27 mouse cellular contexts compared by ENCODE assay signal in genomic region chr11:52338351-52338750, GRCm38 (mm10). TPM values are rescaled to one million over a fixed set of nuclear protein-coding genes. Genes with fewer than 3 reads are reported as not detected.
DNase-seq lines count a peak whose midpoint lies in the region; ATAC-seq lines count a peak whose summit lies in the region.
"Had no signal": no experiment of that assay in that cellular context is flagged by ENCODE, and none has a peak within 500 bp of the region (broad histone marks: within the 10 kb centered on the region; RNA-seq: fewer than 3 reads in every experiment).

No protein-coding gene starts in this region.

- H3K36me3 ChIP-seq in heart, embryonic 16.5 days (ENCODE audit: control insufficient read depth, insufficient read depth) = no peaks in the 10 kb centered on the region
- H3K36me3 ChIP-seq in heart, embryonic 11.5 days (ENCODE audit: control insufficient read depth, insufficient read depth, low read length) = no peaks in the 10 kb centered on the region
- no peaks in the 10 kb centered on the region for H3K36me3 ChIP-seq in megakaryocyte, embryonic 14.5 days (replicated peaks; ENCODE audit: low read length)
- H3K36me3 ChIP-seq: heart, embryonic 10.5 days; hindbrain, embryonic 12.5 days; intestine, embryonic 15.5 days; limb, embryonic 12.5 days; liver, embryonic 15.5 days; midbrain, embryonic 10.5 days; neural tube, embryonic 13.5 days; stomach, embryonic 15.5 days had no signal

- no peaks in the 10 kb centered on the region for H3K27me3 ChIP-seq in heart, embryonic 16.5 days (ENCODE audit: control insufficient read depth, insufficient read depth, low read length)
- no peaks in the 10 kb centered on the region for H3K27me3 ChIP-seq in heart, embryonic 11.5 days (ENCODE audit: control insufficient read depth, insufficient read depth, low read length)
- peaks cover 53% of the 10 kb centered on the region for H3K27me3 ChIP-seq in megakaryocyte, embryonic 14.5 days (replicated peaks)
- H3K27me3 ChIP-seq: CH12.LX; forebrain, embryonic 13.5 days; hindbrain, embryonic 12.5 days; intestine, embryonic 15.5 days; limb, embryonic 12.5 days; liver, embryonic 15.5 days; neural tube, embryonic 13.5 days; stomach, embryonic 15.5 days had no signal

- WGBS in heart, embryonic 16.5 days = 49% methylated on average over 3 of the region's 3 CpGs
- WGBS in heart, embryonic 11.5 days (ENCODE audit: insufficient replicate concordance) = 59% methylated on average over 3 of the region's 3 CpGs

- ATAC-seq in heart, embryonic 16.5 days (replicated peaks; ENCODE audit: extremely low read depth, insufficient read depth, low FRiP score) = no peak
- ATAC-seq in heart, embryonic 11.5 days (replicated peaks; ENCODE audit: insufficient number of reproducible peaks, low FRiP score, low TSS enrichment) = no peak
- ATAC-seq in megakaryocyte, adult 5-6 weeks (ENCODE audit: poor library complexity, severe bottlenecking) = no peak
- ATAC-seq: forebrain, embryonic 13.5 days; hindbrain, postnatal 0 days; intestine, embryonic 15.5 days had no signal

- DNase-seq in thymus, postnatal 25 days = peak; percentile 17
- DNase-seq in thymus, adult 18-20 months = no peak
- DNase-seq in ovary, postnatal 10 days (ENCODE audit: low spot score) = no peak
- DNase-seq: B cell, adult 2 months; cerebellum, adult 8-10 months; cerebellum, postnatal 25 days; gastrocnemius, postnatal 10 days; heart, adult 11 months; kidney, postnatal 36 days had no signal

- H3K9me3 ChIP-seq in heart, embryonic 16.5 days (replicated peaks; ENCODE audit: control insufficient read depth, low read length) = 0 out of 2 replicates have a peak, but pooled peaks cover 3% of the 10 kb centered on the region
- no peaks in the 10 kb centered on the region for H3K9me3 ChIP-seq in heart, embryonic 11.5 days (replicated peaks; ENCODE audit: control insufficient read depth, low read length)
- H3K9me3 ChIP-seq in megakaryocyte, embryonic 14.5 days = peaks cover 9% of the 10 kb centered on the region
- H3K9me3 ChIP-seq: forebrain, embryonic 13.5 days; heart, embryonic 10.5 days; hindbrain, embryonic 12.5 days; intestine, embryonic 15.5 days; liver, embryonic 15.5 days; midbrain, embryonic 10.5 days; neural tube, embryonic 13.5 days; stomach, embryonic 15.5 days had no signal

- 0 out of 2 replicates have a peak overlapping the region, but pooled peaks have one; percentile 3 for H3K27ac ChIP-seq in heart, embryonic 16.5 days (ENCODE audit: low read length)
- no peak overlapping the region for H3K27ac ChIP-seq in heart, embryonic 11.5 days (ENCODE audit: low read depth, low read length)
- H3K27ac ChIP-seq: forebrain, embryonic 13.5 days; heart, embryonic 10.5 days; hindbrain, embryonic 12.5 days; hindbrain, postnatal 0 days; intestine, embryonic 15.5 days; layer of hippocampus, adult 2 months; left cerebral cortex, adult 2 months; limb, embryonic 12.5 days; liver, embryonic 15.5 days; macrophage; midbrain, embryonic 10.5 days; neural tube, embryonic 13.5 days; stomach, embryonic 15.5 days had no signal

- H3K4me3 ChIP-seq in heart, embryonic 16.5 days (ENCODE audit: low read length) = no peak overlapping the region
- no peak overlapping the region for H3K4me3 ChIP-seq in heart, embryonic 11.5 days (ENCODE audit: low read depth, low read length)
- peak overlapping the region; percentile 64 for H3K4me3 ChIP-seq in megakaryocyte, embryonic 14.5 days (replicated peaks)
- H3K4me3 ChIP-seq: forebrain, embryonic 13.5 days; heart, embryonic 10.5 days; hindbrain, embryonic 12.5 days; intestine, embryonic 15.5 days; layer of hippocampus, adult 2 months; left cerebral cortex, adult 2 months; limb, embryonic 12.5 days; liver, embryonic 15.5 days; midbrain, embryonic 10.5 days; neural tube, embryonic 13.5 days; stomach, embryonic 15.5 days had no signal

- H3K4me1 ChIP-seq in heart, embryonic 16.5 days (ENCODE audit: control insufficient read depth, insufficient read depth, low read length) = peaks cover 4% of the 10 kb centered on the region; the same call in 1 of the 2 replicates
- H3K4me1 ChIP-seq in heart, embryonic 11.5 days (ENCODE audit: control insufficient read depth, insufficient read depth, low read length) = no peaks in the 10 kb centered on the region
- H3K4me1 ChIP-seq in megakaryocyte, embryonic 14.5 days = peaks cover 35% of the 10 kb centered on the region
- H3K4me1 ChIP-seq: hindbrain, embryonic 12.5 days; neural tube, embryonic 13.5 days had no signal

- no peak overlapping the region for H3K9ac ChIP-seq in heart, embryonic 16.5 days (ENCODE audit: low read length)
- no peak overlapping the region for H3K9ac ChIP-seq in heart, embryonic 11.5 days (ENCODE audit: low read depth, low read length)
- H3K9ac ChIP-seq: forebrain, embryonic 13.5 days; hindbrain, embryonic 12.5 days; intestine, embryonic 15.5 days; limb, embryonic 12.5 days; liver, embryonic 15.5 days; neural tube, embryonic 13.5 days; stomach, embryonic 15.5 days had no signal

- no peak overlapping the region for H3K4me2 ChIP-seq in heart, embryonic 16.5 days (ENCODE audit: low read depth, low read length)
- H3K4me2 ChIP-seq in heart, embryonic 11.5 days = no peak overlapping the region
- H3K4me2 ChIP-seq: forebrain, embryonic 13.5 days; hindbrain, embryonic 12.5 days; intestine, embryonic 15.5 days; limb, embryonic 12.5 days; liver, embryonic 15.5 days; neural tube, embryonic 13.5 days; stomach, embryonic 15.5 days had no signal

RNA-seq across cellular contexts. Expression of gene Vdac1, which starts 22.3 kb away (rescaled TPM):
- 541 and 624 TPM in 2 replicates for polyA plus RNA-seq in heart, embryonic 16.5 days (2015; fragmentation: Nextera tagmentation; extraction: Ambion mirVana)
- polyA plus RNA-seq in heart, embryonic 11.5 days (2014; fragmentation: Nextera tagmentation; extraction: Ambion mirVana) = 346 and 407 TPM in 2 replicates
- polyA plus RNA-seq in megakaryocyte, embryonic 14.5 days (2012; ENCODE audit: insufficient read depth, low replicate concordance) = 11.2 and 27.3 TPM in 2 replicates
- total RNA-seq in megakaryocyte, adult 5-6 weeks (2015) = 71.2 and 74.6 TPM in 2 replicates
- total RNA-seq in megakaryocyte, adult 5-6 weeks (2017) = 116 and 128 TPM in 2 replicates

RNA-seq across cellular contexts. Expression of gene Tcf7, which starts 55.5 kb away (rescaled TPM):
- 29.0 and 65.0 TPM in 2 replicates for polyA plus RNA-seq in heart, embryonic 16.5 days (2015; fragmentation: Nextera tagmentation; extraction: Ambion mirVana)
- polyA plus RNA-seq in heart, embryonic 11.5 days (2014; fragmentation: Nextera tagmentation; extraction: Ambion mirVana) = 5.3 and 5.5 TPM in 2 replicates
- polyA plus RNA-seq in megakaryocyte, embryonic 14.5 days (2012; ENCODE audit: insufficient read depth, low replicate concordance) = 0.38 TPM in 1 of 2 replicates, not detected in the other
- 6.9 and 9.4 TPM in 2 replicates for total RNA-seq in megakaryocyte, adult 5-6 weeks (2015)
- total RNA-seq in megakaryocyte, adult 5-6 weeks (2017) = 1.2 and 1.8 TPM in 2 replicates

RNA-seq across cellular contexts. Expression of gene 9530068E07Rik, which starts 57.9 kb away (rescaled TPM):
- 182 and 205 TPM in 2 replicates for polyA plus RNA-seq in heart, embryonic 16.5 days (2015; fragmentation: Nextera tagmentation; extraction: Ambion mirVana)
- 211 and 244 TPM in 2 replicates for polyA plus RNA-seq in heart, embryonic 11.5 days (2014; fragmentation: Nextera tagmentation; extraction: Ambion mirVana)
- polyA plus RNA-seq in megakaryocyte, embryonic 14.5 days (2012; ENCODE audit: insufficient read depth, low replicate concordance) = 87.8 and 171 TPM in 2 replicates
- 131 and 132 TPM in 2 replicates for total RNA-seq in megakaryocyte, adult 5-6 weeks (2015)
- 74.8 and 90.7 TPM in 2 replicates for total RNA-seq in megakaryocyte, adult 5-6 weeks (2017)

Comparison
In these comparisons a context has a peak if more than half of its experiments do, and no peak if none do; other contexts are left out.
1. RNA of gene Vdac1, which starts 22.3 kb away (polyA plus RNA-seq): 541 to 624 TPM in heart, embryonic 16.5 days and 346 to 407 TPM in heart, embryonic 11.5 days; 11.2 to 27.3 TPM in megakaryocyte, embryonic 14.5 days; every median in the first group is over 10 times any median in the second.